Mouse (Mus musculus): ENCODE results near the gene Gm7544. TPM values are rescaled to one million over a fixed set of nuclear protein-coding genes. Genes with fewer than 3 reads are reported as not detected.

The Gm7544 gene
- polyA plus RNA-seq, 1 experiment from 2014 or later = not detected

Other genes with a start within 250 kb of the Gm7544 start
- gene Mff, start 231.1 kb downstream of the Gm7544 start, polyA plus RNA-seq (2014; fragmentation: Nextera tagmentation; extraction: Ambion mirVana) = 233 and 234 TPM in 2 replicates
- not detected in 2 replicates for gene Tm4sf20, start 187.6 kb downstream of the Gm7544 start, polyA plus RNA-seq (2014; fragmentation: Nextera tagmentation; extraction: Ambion mirVana)
- not detected in 2 replicates for gene Gm47791, start 184.8 kb downstream of the Gm7544 start, polyA plus RNA-seq (2014; fragmentation: Nextera tagmentation; extraction: Ambion mirVana)
- 39.8 and 42.1 TPM in 2 replicates for gene Agfg1, start 116.5 kb downstream of the Gm7544 start, polyA plus RNA-seq (2014; fragmentation: Nextera tagmentation; extraction: Ambion mirVana)
- gene A030005L19Rik, start 42.7 kb downstream of the Gm7544 start, polyA plus RNA-seq (2014; fragmentation: Nextera tagmentation; extraction: Ambion mirVana) = 0.33 TPM in 1 of 2 replicates, not detected in the other
- gene A030014E15Rik, start 31.1 kb downstream of the Gm7544 start, polyA plus RNA-seq (2014; fragmentation: Nextera tagmentation; extraction: Ambion mirVana) = not detected in 2 replicates
- gene Gm6217, start 24.6 kb downstream of the Gm7544 start, polyA plus RNA-seq (2014; fragmentation: Nextera tagmentation; extraction: Ambion mirVana) = not detected in 2 replicates
- gene A030003K21Rik, start 12.6 kb downstream of the Gm7544 start, polyA plus RNA-seq (2014; fragmentation: Nextera tagmentation; extraction: Ambion mirVana) = not detected in 2 replicates
- not detected in 2 replicates for gene Gm47955, start 4.3 kb upstream of the Gm7544 start, polyA plus RNA-seq (2014; fragmentation: Nextera tagmentation; extraction: Ambion mirVana)
- not detected in 2 replicates for gene Gm47959, start 44.5 kb upstream of the Gm7544 start, polyA plus RNA-seq (2014; fragmentation: Nextera tagmentation; extraction: Ambion mirVana)
- gene Slc19a3, start 82.4 kb upstream of the Gm7544 start, polyA plus RNA-seq (2014; fragmentation: Nextera tagmentation; extraction: Ambion mirVana) = 0.83 and 1.6 TPM in 2 replicates
- not detected in 2 replicates for gene Krtap28-10, start 86.5 kb upstream of the Gm7544 start, polyA plus RNA-seq (2014; fragmentation: Nextera tagmentation; extraction: Ambion mirVana)
- not detected in 2 replicates for gene Gm47969, start 88.9 kb upstream of the Gm7544 start, polyA plus RNA-seq (2014; fragmentation: Nextera tagmentation; extraction: Ambion mirVana)
- not detected in 2 replicates for gene A030005K14Rik, start 103.4 kb upstream of the Gm7544 start, polyA plus RNA-seq (2014; fragmentation: Nextera tagmentation; extraction: Ambion mirVana)
- gene Krtap28-13, start 104.9 kb upstream of the Gm7544 start, polyA plus RNA-seq (2014; fragmentation: Nextera tagmentation; extraction: Ambion mirVana) = not detected in 2 replicates
- not detected in 2 replicates for gene Ccl20, start 160.8 kb upstream of the Gm7544 start, polyA plus RNA-seq (2014; fragmentation: Nextera tagmentation; extraction: Ambion mirVana)
- gene Daw1, start 203.7 kb upstream of the Gm7544 start, polyA plus RNA-seq (2014; fragmentation: Nextera tagmentation; extraction: Ambion mirVana) = 0.11 TPM in 1 of 2 replicates, not detected in the other

Measured in limb, embryonic 11.5 days (tissue).